Mouse (Mus musculus) lung, postnatal 0 days (tissue): ENCODE data around the gene Acap2. TPM values are rescaled to one million over a fixed set of nuclear protein-coding genes. Genes with fewer than 3 reads are reported as not detected.
A peak's percentile ranks its signal among the peaks of the same experiment; 100 is the strongest.

ENCODE experiments used
- ATAC-seq: fragments of 200-750 bp; cut with Nextera tagmentation; 2 replicates; pipeline ENCODE4 v1.8.0; 2017; ENCODE audit warnings: moderate library complexity
- DNase-seq: peaks from one replicate; pipeline ENCODE4 v3.0.0-alpha.2; 2016; ENCODE audit warnings: low spot score
- H3K27ac ChIP-seq: fragments of 300-500 bp; sonication (generic); 2 replicates; pipeline ENCODE4 v1.5.1; 2014; ENCODE audit warnings: antibody characterized with exemption, mild to moderate bottlenecking, low read length, mixed read lengths
- H3K27me3 ChIP-seq: fragments of 300-500 bp; sonication (generic); replicated peaks from 2 replicates; pipeline ENCODE4 v1.6.1; 2014; ENCODE audit warnings: low read length, mixed read lengths; ENCODE audit not compliant: insufficient read depth
- H3K36me3 ChIP-seq: fragments of 300-500 bp; sonication (generic); 2 replicates; pipeline ENCODE4 v1.6.1; 2014; ENCODE audit warnings: low read length, mixed read lengths; ENCODE audit not compliant: insufficient read depth
- H3K4me1 ChIP-seq: fragments of 300-500 bp; sonication (generic); 2 replicates; pipeline ENCODE4 v1.6.1; 2014; ENCODE audit warnings: antibody characterized with exemption, low read depth, low read length, mixed read lengths; ENCODE audit not compliant: insufficient read depth
- H3K4me2 ChIP-seq: fragments of 300-500 bp; sonication (generic); replicated peaks from 2 replicates; pipeline ENCODE4 v1.6.1; 2014; ENCODE audit warnings: low read depth, mild to moderate bottlenecking, low read length, moderate library complexity, mixed read lengths
- H3K4me3 ChIP-seq: fragments of 300-500 bp; sonication (generic); 2 replicates; pipeline ENCODE4 v1.5.1; 2014; ENCODE audit warnings: low read depth, low read length
- H3K9ac ChIP-seq: fragments of 300-500 bp; sonication (generic); replicated peaks from 2 replicates; pipeline ENCODE4 v1.6.1; 2014; ENCODE audit warnings: low read depth, mild to moderate bottlenecking
- H3K9me3 ChIP-seq: fragments of 300-500 bp; sonication (generic); 2 replicates; pipeline ENCODE4 v1.6.1; 2016; ENCODE audit warnings: low read length, mixed read lengths
- CTCF ChIP-seq: IDR thresholded peaks from 2 replicates; pipeline ENCODE4 v1.5.1; 2016; ENCODE audit warnings: antibody characterized with exemption, mild to moderate bottlenecking
- EP300 ChIP-seq: IDR thresholded peaks from 2 replicates; pipeline ENCODE4 v1.6.1; 2016; ENCODE audit warnings: antibody characterized with exemption, mild to moderate bottlenecking, control low read depth
- WGBS: fragments of 180-500 bp; shearing (Covaris S2); extraction: QIAGEN DNeasy Blood & Tissue Kit; methylation state at CpG from one replicate; pipeline ENCODE4 v1.1.7; 2014; 5-methylcytosine and 5-hydroxymethylcytosine counted together
- polyA plus RNA-seq: library from polyadenylated mRNA; unstranded; fragments of >200 nt; fragmentation: Nextera tagmentation; extraction: Ambion mirVana; gene quantifications from 2 replicates; pipeline ENCODE4 v1.2.1, GENCODE M21; 2015

The Acap2 gene
- polyA plus RNA-seq, 1 experiment from 2014 or later = 22.0 TPM

- under 1% methylated on average over 47 of the region's 56 CpGs for WGBS
- ATAC-seq = peak; percentile 49
These were observed 887 bp downstream of the Acap2 start for GRCm38 (mm10) chr16:31199926-31200789.

GRCm38 (mm10) chr16:31199591-31199925 lies 1.5 kb downstream of the Acap2 start:
- ATAC-seq (no peak), DNase-seq (peak; percentile 74)
- no peak for TF ChIP-seq EP300
- TF ChIP-seq CTCF = no peak
- peak overlapping the region; percentile 97 for H3K27ac ChIP-seq
- peaks cover 18% of the 10 kb centered on the region; the same call in 1 of the 2 replicates for H3K4me1 ChIP-seq
- no peaks in the 10 kb centered on the region for H3K9me3 ChIP-seq
- peak overlapping the region; percentile 99 for H3K4me3 ChIP-seq
- 10% methylated on average over 14 of the region's 14 CpGs for WGBS
- H3K4me2 ChIP-seq = peak overlapping the region; percentile 83
- peak overlapping the region; percentile 97 for H3K9ac ChIP-seq
- H3K36me3 ChIP-seq = no peaks in the 10 kb centered on the region
- H3K27me3 ChIP-seq = no peaks in the 10 kb centered on the region

More at GRCm38 (mm10) chr16:31199926-31200789, 887 bp downstream of the Acap2 start:
- Histone ChIP-seq H3K27ac (peak overlapping the region; percentile 97), H3K9me3 (no peaks in the 10 kb centered on the region), H3K36me3 (no peaks in the 10 kb centered on the region), H3K27me3 (no peaks in the 10 kb centered on the region), H3K4me1 (peaks cover 16% of the 10 kb centered on the region; the same call in 1 of the 2 replicates), H3K4me2 (peak overlapping the region; percentile 83), H3K4me3 (peak overlapping the region; percentile 99), H3K9ac (peak overlapping the region; percentile 97)
- DNase-seq = peak; percentile 82
- peak; percentile 64 for TF ChIP-seq CTCF
- TF ChIP-seq EP300 = no peak

GRCm38 (mm10) chr16:31196971-31197370 lies 4.1 kb downstream of the Acap2 start:
- H3K27me3 ChIP-seq = no peaks in the 10 kb centered on the region
- 3% methylated on average over 3 of the region's 3 CpGs for WGBS
- no peak overlapping the region for H3K9ac ChIP-seq
- H3K4me2 ChIP-seq = no peak overlapping the region
- H3K9me3 ChIP-seq = no peaks in the 10 kb centered on the region
- ATAC-seq (no peak), DNase-seq (peak; percentile 65)
- H3K36me3 ChIP-seq = no peaks in the 10 kb centered on the region
- H3K4me3 ChIP-seq = no peak overlapping the region
- H3K27ac ChIP-seq = no peak overlapping the region
- peaks cover 30% of the 10 kb centered on the region for H3K4me1 ChIP-seq
- TF ChIP-seq CTCF (no peak), EP300 (no peak)

GRCm38 (mm10) chr16:31192526-31192925 lies 8.5 kb downstream of the Acap2 start:
- 57% methylated on average over 3 of the region's 3 CpGs for WGBS
- no peak overlapping the region for H3K9ac ChIP-seq
- H3K9me3 ChIP-seq = no peaks in the 10 kb centered on the region
- TF ChIP-seq CTCF (no peak), EP300 (no peak)
- H3K4me1 ChIP-seq = peaks cover 25% of the 10 kb centered on the region
- no peaks in the 10 kb centered on the region for H3K27me3 ChIP-seq
- DNase-seq (no peak), ATAC-seq (no peak)
- 0 out of 2 replicates have a peak overlapping the region, but pooled peaks have one; percentile 4 for H3K27ac ChIP-seq
- H3K4me2 ChIP-seq = peak overlapping the region; percentile 27; the same call in 1 of the 2 replicates
- no peaks in the 10 kb centered on the region for H3K36me3 ChIP-seq
- H3K4me3 ChIP-seq = no peak overlapping the region

- no peaks in the 10 kb centered on the region for H3K36me3 ChIP-seq
- no peak for TF ChIP-seq CTCF
- no peak for TF ChIP-seq EP300
- no peaks in the 10 kb centered on the region for H3K27me3 ChIP-seq
- H3K9ac ChIP-seq = no peak overlapping the region
- no peaks in the 10 kb centered on the region for H3K9me3 ChIP-seq
- H3K4me1 ChIP-seq = peaks cover 26% of the 10 kb centered on the region
- H3K27ac ChIP-seq = peak overlapping the region; percentile 4
- DNase-seq = peak; percentile 60
- peak overlapping the region; percentile 27; the same call in 1 of the 2 replicates for H3K4me2 ChIP-seq
- H3K4me3 ChIP-seq = no peak overlapping the region
- ATAC-seq = peak; percentile 57
- 20% methylated on average over 6 of the region's 6 CpGs for WGBS
These were observed 9.2 kb downstream of the Acap2 start for GRCm38 (mm10) chr16:31191818-31192217.

- Histone ChIP-seq H3K4me3 (no peak overlapping the region), H3K4me1 (peaks cover 33% of the 10 kb centered on the region), H3K36me3 (no peaks in the 10 kb centered on the region), H3K27ac (no peak overlapping the region), H3K9me3 (no peaks in the 10 kb centered on the region), H3K9ac (no peak overlapping the region), H3K27me3 (no peaks in the 10 kb centered on the region), H3K4me2 (no peak overlapping the region)
- DNase-seq (no peak), ATAC-seq (no peak)
- 79% methylated on average over 8 of the region's 8 CpGs for WGBS
- TF ChIP-seq CTCF = no peak
- no peak for TF ChIP-seq EP300
These were observed 10.6 kb downstream of the Acap2 start for GRCm38 (mm10) chr16:31190426-31190825.
